Mouse (Mus musculus): ENCODE results near the gene 4930579F01Rik. TPM values are rescaled to one million over a fixed set of nuclear protein-coding genes. Genes with fewer than 3 reads are reported as not detected.

The 4930579F01Rik gene
- total RNA-seq, 2 experiments from 2014 or later, result not detected

GRCm38 (mm10) chr3:138123842-138124241 lies 69.8 kb downstream of the 4930579F01Rik start:
- intact Hi-C loops (cut with DNase I; ENCODE audit: low total_unique reads), result no loop called here
- DNase-seq, result no peak

DNA sequence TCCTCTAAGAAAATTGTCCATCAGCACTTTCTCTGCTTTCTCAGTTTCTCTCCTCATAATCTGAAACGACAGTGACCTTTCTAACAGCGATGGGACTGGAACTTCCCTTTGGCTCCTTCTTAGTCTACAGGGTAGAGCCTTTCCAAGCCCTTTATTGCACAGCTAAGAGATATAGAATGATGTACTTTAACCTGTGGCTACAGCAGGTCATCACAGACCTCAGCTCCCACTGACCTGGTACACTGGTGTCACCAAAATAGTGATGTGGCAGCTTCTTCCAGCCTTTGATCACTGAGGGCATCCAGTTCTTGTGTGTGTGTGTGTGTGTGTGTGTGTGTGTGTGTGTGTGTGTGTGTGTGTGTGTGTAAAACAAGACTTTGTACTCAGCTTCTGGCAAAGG lies 72.2 kb downstream of the 4930579F01Rik start:
- intact Hi-C loops (cut with DNase I; ENCODE audit: low total_unique reads), result no loop called here
- no peak for DNase-seq

DNA sequence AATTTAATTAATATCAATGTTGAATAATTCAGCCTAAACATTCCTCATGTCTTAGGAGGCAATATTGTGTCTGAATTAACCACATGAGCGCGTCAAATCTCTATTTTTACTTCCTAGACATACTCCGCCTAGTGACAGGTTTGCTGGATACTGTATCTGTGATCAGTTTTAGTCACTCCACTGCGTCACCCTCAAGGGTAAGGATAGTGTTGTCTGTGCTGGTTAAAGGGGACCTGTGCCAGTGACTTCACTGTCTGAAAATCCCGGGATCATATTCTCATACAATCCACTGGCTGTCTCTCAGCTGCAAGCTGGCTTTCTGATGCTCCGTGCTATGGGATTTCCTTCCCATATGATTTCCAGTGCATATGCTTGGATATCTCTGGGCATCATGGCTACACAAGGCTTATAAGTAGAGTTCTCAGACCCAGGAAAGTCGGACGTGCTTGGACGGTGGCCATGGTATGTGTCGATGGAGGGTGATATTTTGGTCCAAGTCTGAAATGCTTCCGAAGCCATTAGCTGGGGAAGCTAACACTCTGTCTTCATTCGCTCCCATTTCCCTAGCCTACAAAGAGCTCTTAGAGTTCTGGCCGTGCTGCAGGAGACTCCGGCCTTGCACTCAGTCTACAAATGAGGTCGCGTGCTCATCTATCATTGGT lies 74.0 kb downstream of the 4930579F01Rik start:
- no peak for DNase-seq
- intact Hi-C loops (cut with DNase I; ENCODE audit: low total_unique reads), result no loop called here

GRCm38 (mm10) chr3:138118831-138119230 lies 74.8 kb downstream of the 4930579F01Rik start:
- intact Hi-C loops (cut with DNase I; ENCODE audit: low total_unique reads), result no loop called here
- no peak for DNase-seq

DNA sequence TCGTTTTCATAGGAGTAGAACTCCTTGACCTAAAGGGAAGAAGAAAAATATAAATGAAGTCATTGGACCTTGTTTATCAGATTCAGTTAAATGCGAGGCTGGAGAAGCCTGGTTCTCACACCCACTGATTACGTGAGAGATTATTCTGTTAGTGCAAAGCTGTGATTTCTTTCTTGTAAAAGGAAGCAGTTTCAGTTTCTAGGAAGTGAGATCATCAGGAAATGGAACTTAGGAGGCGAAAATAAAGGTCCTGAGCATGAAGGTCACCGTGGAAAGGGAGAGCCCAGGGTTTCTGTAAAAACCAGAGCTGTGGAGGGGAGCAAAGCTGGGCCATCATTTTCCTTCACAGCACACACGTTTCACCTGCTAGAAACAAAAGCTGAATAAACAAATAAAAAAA lies 75.2 kb downstream of the 4930579F01Rik start:
- intact Hi-C loops (cut with DNase I; ENCODE audit: low total_unique reads), result no loop called here
- DNase-seq, result no peak

GRCm38 (mm10) chr3:138116871-138117270 lies 76.8 kb downstream of the 4930579F01Rik start:
- intact Hi-C loops (cut with DNase I; ENCODE audit: low total_unique reads), result no loop called here
- peak; percentile 59 for DNase-seq

- intact Hi-C loops (cut with DNase I; ENCODE audit: low total_unique reads), result no loop called here
- no peak for DNase-seq
Observed at GRCm38 (mm10) chr3:138114106-138114505, 79.5 kb downstream of the 4930579F01Rik start.

Other genes with a start within 250 kb of the 4930579F01Rik start
- gene Dapp1, start 212.3 kb downstream of the 4930579F01Rik start, total RNA-seq (2021), result 1 to 10 TPM in 1 of 2 experiments, under 1 TPM in 1; 0.84 to 1.1 TPM
- gene 1110002E22Rik, start 128.8 kb downstream of the 4930579F01Rik start, total RNA-seq (2021), result 100 to 1,000 TPM; 105 to 170 TPM
- 1 to 10 TPM; 1.4 to 1.6 TPM for gene Gm5105, start 126.4 kb downstream of the 4930579F01Rik start, total RNA-seq (2021)
- gene Trmt10a, start 50.4 kb downstream of the 4930579F01Rik start, total RNA-seq (2021), result 1 to 10 TPM; 2.4 to 2.5 TPM
- 1 to 10 TPM; 1.9 to 2.7 TPM for gene Mttp, start 48.9 kb downstream of the 4930579F01Rik start, total RNA-seq (2021)
- gene Adh7, start 23.9 kb upstream of the 4930579F01Rik start, total RNA-seq (2021), result under 1 TPM; 0.13 to 0.37 TPM
- 10 to 100 TPM; 46.4 to 90.8 TPM for gene Adh1, start 67.2 kb upstream of the 4930579F01Rik start, total RNA-seq (2021)
- not detected for gene Adh6a, start 119.5 kb upstream of the 4930579F01Rik start, total RNA-seq (2021)
- under 1 TPM in 1 of 2 experiments, not detected in 1; 0.16 TPM for gene Adh6b, start 147.9 kb upstream of the 4930579F01Rik start, total RNA-seq (2021)
- not detected for gene Adh4, start 221.6 kb upstream of the 4930579F01Rik start, total RNA-seq (2021)
- gene Adh5, start 249.3 kb upstream of the 4930579F01Rik start, total RNA-seq (2021), result 10 to 100 TPM; 65.5 to 69.2 TPM

Data from gastrocnemius, postnatal 14 days (tissue).